Mouse (Mus musculus): Measurements from ENCODE around the gene Olfr541. TPM values are rescaled to one million over a fixed set of nuclear protein-coding genes. Genes with fewer than 3 reads are reported as not detected.

Olfr541 gene
- total and polyA plus RNA-seq, 3 experiments, result not detected

GRCm38 (mm10) chr7:140721095-140721494 lies 24.0 kb downstream of the Olfr541 start:
- dilution Hi-C loops (cut with MboI; ENCODE audit: extremely low pct_ligation_motif_present, extremely low pct_unique_long_range_greater_than_20kb, low sequenced_read_pairs), result no loop called here
- no peak overlapping the region for H3K4me2 ChIP-seq (ENCODE audit: insufficient read depth, low read depth, poor library complexity, severe bottlenecking)
- H3K4me3 ChIP-seq (replicated peaks in 1 of 3; ENCODE audit: low read depth in 2 of 3, low read length in 2 of 3, poor library complexity in 1 of 3), result no peak overlapping the region
- DNase-seq (ENCODE audit: extremely low read depth), result no peak
- no peaks in the 10 kb centered on the region for H3K9me3 ChIP-seq (replicated peaks; ENCODE audit: low read length)
- H3K79me2 ChIP-seq (replicated peaks; ENCODE audit: control insufficient read depth, extremely low read depth, insufficient read depth, poor library complexity, severe bottlenecking), result no peaks in the 10 kb centered on the region
- 0 out of 4 replicates have a peak, but pooled peaks cover 0 to 3% of the 10 kb centered on the region in 2 experiments for H3K4me1 ChIP-seq (ENCODE audit: control insufficient read depth in 1 of 2, insufficient read depth in 2 of 2)
- TF ChIP-seq JUN (IDR thresholded peaks at IDR 0.05; ENCODE audit: insufficient read depth, low read depth, low read length) (no peak), BHLHE40 (IDR thresholded peaks at IDR 0.05; ENCODE audit: low read depth, low read length) (no peak), NELFE (IDR thresholded peaks at IDR 0.05; ENCODE audit: low read depth, low read length) (no peak), ETS1 (conservative IDR thresholded peaks at IDR 0.05; ENCODE audit: low read depth, low read length) (no peak), MAZ (IDR thresholded peaks at IDR 0.05; ENCODE audit: low read depth, low read length) (no peak), ELF1 (IDR thresholded peaks at IDR 0.05; ENCODE audit: low read depth, low read length) (no peak), IRF4 (IDR thresholded peaks at IDR 0.05; ENCODE audit: low read depth, low read length) (no peak), MEF2A (IDR thresholded peaks at IDR 0.05; ENCODE audit: borderline replicate concordance, low read depth, low read length) (no peak), ZNF384 (IDR thresholded peaks at IDR 0.05; ENCODE audit: low read depth, low read length) (no peak), UBTF (IDR thresholded peaks at IDR 0.05; ENCODE audit: low read depth, low read length) (no peak), NRF1 (IDR thresholded peaks at IDR 0.05; ENCODE audit: low read depth, low read length) (no peak), SMC3 (IDR thresholded peaks at IDR 0.05; ENCODE audit: low read depth, low read length) (no peak), ZKSCAN1 (IDR thresholded peaks at IDR 0.05; ENCODE audit: borderline replicate concordance, low read depth, low read length) (no peak), MYC (IDR thresholded peaks at IDR 0.05; ENCODE audit: low read depth, low read length) (no peak), EP300 (IDR thresholded peaks at IDR 0.05; ENCODE audit: low read length) (no peak)
- no peak overlapping the region for H3K9ac ChIP-seq (ENCODE audit: insufficient read depth, low read depth)
- H3K27me3 ChIP-seq (replicated peaks), result peaks cover 76% of the 10 kb centered on the region
- no peaks in the 10 kb centered on the region for H3K36me3 ChIP-seq (replicated peaks in 1 of 2; ENCODE audit: control insufficient read depth in 1 of 2, insufficient read depth in 1 of 2, low read length in 1 of 2)
- H3K27ac ChIP-seq (ENCODE audit: insufficient read depth, low read depth), result no peak overlapping the region
- in situ Hi-C loops (cut with MboI; ENCODE audit: low pct_ligation_motif_present, low pct_unique_long_range_greater_than_20kb, low sequenced_read_pairs), result no loop called here

GRCm38 (mm10) chr7:140725558-140725957 lies 28.5 kb downstream of the Olfr541 start:
- Histone ChIP-seq H3K4me3 (replicated peaks in 1 of 3; ENCODE audit: low read depth in 2 of 3, low read length in 2 of 3, poor library complexity in 1 of 3) (no peak overlapping the region), H3K9ac (ENCODE audit: insufficient read depth, low read depth) (no peak overlapping the region), H3K27me3 (replicated peaks) (peaks cover 47% of the 10 kb centered on the region), H3K4me2 (ENCODE audit: insufficient read depth, low read depth, poor library complexity, severe bottlenecking) (no peak overlapping the region), H3K79me2 (replicated peaks; ENCODE audit: control insufficient read depth, extremely low read depth, insufficient read depth, poor library complexity, severe bottlenecking) (no peaks in the 10 kb centered on the region), H3K36me3 (replicated peaks in 1 of 2; ENCODE audit: control insufficient read depth in 1 of 2, insufficient read depth in 1 of 2, low read length in 1 of 2) (no peaks in the 10 kb centered on the region), H3K27ac (ENCODE audit: insufficient read depth, low read depth) (no peak overlapping the region), H3K9me3 (replicated peaks; ENCODE audit: low read length) (peaks cover 3% of the 10 kb centered on the region), H3K4me1 (ENCODE audit: control insufficient read depth in 1 of 2, insufficient read depth in 2 of 2) (no peaks in the 10 kb centered on the region)
- in situ Hi-C loops (cut with MboI; ENCODE audit: low pct_ligation_motif_present, low pct_unique_long_range_greater_than_20kb, low sequenced_read_pairs), result no loop called here
- dilution Hi-C loops (cut with MboI; ENCODE audit: extremely low pct_ligation_motif_present, extremely low pct_unique_long_range_greater_than_20kb, low sequenced_read_pairs), result no loop called here
- no peak for DNase-seq (ENCODE audit: extremely low read depth)
- TF ChIP-seq USF2 (conservative IDR thresholded peaks at IDR 0.05; ENCODE audit: low read depth, low read length), result no peak
- no peak for TF ChIP-seq MAZ (IDR thresholded peaks at IDR 0.05; ENCODE audit: low read depth, low read length)
- no peak for TF ChIP-seq KAT2A (IDR thresholded peaks at IDR 0.05; ENCODE audit: insufficient replicate concordance, low read length)
- TF ChIP-seq EP300 (IDR thresholded peaks at IDR 0.05; ENCODE audit: low read length), result no peak
- no peak for TF ChIP-seq MAFK (IDR thresholded peaks at IDR 0.05; ENCODE audit: insufficient replicate concordance, low read length)
- TF ChIP-seq HCFC1 (IDR thresholded peaks at IDR 0.05; ENCODE audit: low read depth, low read length), result no peak
- no peak for TF ChIP-seq POLR2AphosphoS2 (IDR thresholded peaks at IDR 0.05; ENCODE audit: low read depth, low read length)
- TF ChIP-seq UBTF (IDR thresholded peaks at IDR 0.05; ENCODE audit: low read depth, low read length), result no peak
- no peak for TF ChIP-seq NELFE (IDR thresholded peaks at IDR 0.05; ENCODE audit: low read depth, low read length)
- TF ChIP-seq ELF1 (IDR thresholded peaks at IDR 0.05; ENCODE audit: low read depth, low read length), result no peak
- no peak for TF ChIP-seq MXI1 (IDR thresholded peaks at IDR 0.05; ENCODE audit: low read depth, low read length)
- no peak for TF ChIP-seq CHD2 (IDR thresholded peaks at IDR 0.05; ENCODE audit: low read length)
